Mouse (Mus musculus) limb, embryonic 12.5 days (tissue): ENCODE results near the gene Auts2. TPM values are rescaled to one million over a fixed set of nuclear protein-coding genes. Genes with fewer than 3 reads are reported as not detected.

ENCODE experiments used
- ATAC-seq: fragments of 200-750 bp; cut with Nextera tagmentation; 2 replicates; pipeline ENCODE4 v1.8.0; 2017; ENCODE audit warnings: low read depth, moderate TSS enrichment; ENCODE audit not compliant: insufficient number of reproducible peaks, insufficient read depth, low FRiP score, low TSS enrichment
- H3K27ac ChIP-seq: fragments of 300-500 bp; sonication (generic); 2 replicates; pipeline ENCODE4 v1.5.1; 2016; ENCODE audit warnings: mild to moderate bottlenecking, moderate library complexity
- H3K27me3 ChIP-seq: fragments of 300-500 bp; sonication (generic); 2 replicates; pipeline ENCODE4 v1.6.1; 2016; ENCODE audit warnings: mild to moderate bottlenecking, moderate library complexity
- H3K36me3 ChIP-seq: fragments of 300-500 bp; sonication (generic); 2 replicates; pipeline ENCODE4 v1.6.1; 2016; ENCODE audit warnings: mild to moderate bottlenecking, moderate library complexity
- H3K4me1 ChIP-seq: fragments of 300-500 bp; sonication (generic); replicated peaks from 2 replicates; pipeline ENCODE4 v1.6.1; 2016
- H3K4me2 ChIP-seq: fragments of 300-500 bp; sonication (generic); 2 replicates; pipeline ENCODE4 v1.6.1; 2016; ENCODE audit warnings: mild to moderate bottlenecking, moderate library complexity
- H3K4me3 ChIP-seq: fragments of 300-500 bp; sonication (generic); replicated peaks from 2 replicates; pipeline ENCODE4 v1.5.1; 2016; ENCODE audit warnings: mild to moderate bottlenecking
- H3K9ac ChIP-seq: fragments of 300-500 bp; sonication (generic); replicated peaks from 2 replicates; pipeline ENCODE4 v1.6.1; 2016; ENCODE audit warnings: mild to moderate bottlenecking, moderate library complexity
- H3K9me3 ChIP-seq: fragments of 300-500 bp; sonication (generic); 2 replicates; pipeline ENCODE4 v1.6.1; 2016; ENCODE audit warnings: mild to moderate bottlenecking, moderate library complexity
- WGBS: fragments of 180-500 bp; shearing (Covaris S2); methylation state at CpG from one replicate; pipeline ENCODE4 v1.1.7; 2016; 5-methylcytosine and 5-hydroxymethylcytosine counted together
- polyA plus RNA-seq: library from polyadenylated mRNA; unstranded; fragments of >200 nt; fragmentation: Nextera tagmentation; extraction: Ambion mirVana; gene quantifications from 2 replicates; pipeline ENCODE4 v1.2.1, GENCODE M21; 2016

The Auts2 gene
- polyA plus RNA-seq, 1 experiment from 2014 or later: 66.4 TPM

- Histone ChIP-seq H3K4me3 (no peak overlapping the region), H3K9me3 (no peaks in the 10 kb centered on the region), H3K4me1 (peaks cover 24% of the 10 kb centered on the region), H3K36me3 (no peaks in the 10 kb centered on the region), H3K27ac (no peak overlapping the region), H3K4me2 (no peak overlapping the region), H3K27me3 (no peaks in the 10 kb centered on the region), H3K9ac (no peak overlapping the region)
- ATAC-seq: no peak
- 74% methylated on average over 3 of the region's 3 CpGs for WGBS
These were observed 427.5 kb downstream of the Auts2 start for GRCm38 (mm10) chr5:132115631-132116030.

- no peaks in the 10 kb centered on the region for H3K27me3 ChIP-seq
- no peak overlapping the region for H3K4me2 ChIP-seq
- H3K4me3 ChIP-seq: no peak overlapping the region
- no peaks in the 10 kb centered on the region for H3K36me3 ChIP-seq
- H3K9ac ChIP-seq: no peak overlapping the region
- no peak overlapping the region for H3K27ac ChIP-seq
- H3K9me3 ChIP-seq: no peaks in the 10 kb centered on the region
- WGBS: 76% methylated on average over 8 of the region's 8 CpGs
- peaks cover 24% of the 10 kb centered on the region for H3K4me1 ChIP-seq
- ATAC-seq: no peak
These were observed 428.4 kb downstream of the Auts2 start for GRCm38 (mm10) chr5:132114561-132115301.

- 0 out of 2 replicates have a peak overlapping the region, but pooled peaks have one; percentile 20 for H3K27ac ChIP-seq
These were observed 429.7 kb downstream of the Auts2 start for GRCm38 (mm10) chr5:132113480-132113879.

GRCm38 (mm10) chr5:132112666-132113065 lies 430.5 kb downstream of the Auts2 start:
- 92% methylated on average over 7 of the region's 7 CpGs for WGBS
- no peaks in the 10 kb centered on the region for H3K27me3 ChIP-seq
- no peak overlapping the region for H3K4me2 ChIP-seq
- ATAC-seq: no peak; the same call in 1 of the 2 replicates
- H3K36me3 ChIP-seq: no peaks in the 10 kb centered on the region
- no peaks in the 10 kb centered on the region for H3K9me3 ChIP-seq
- no peak overlapping the region for H3K9ac ChIP-seq
- H3K4me1 ChIP-seq: peaks cover 24% of the 10 kb centered on the region
- H3K4me3 ChIP-seq: no peak overlapping the region
- H3K27ac ChIP-seq: no peak overlapping the region

More at GRCm38 (mm10) chr5:132113480-132113879, 429.7 kb downstream of the Auts2 start:
- no peaks in the 10 kb centered on the region for H3K27me3 ChIP-seq
- 57% methylated on average over 7 of the region's 7 CpGs for WGBS
- no peak overlapping the region for H3K4me2 ChIP-seq
- H3K9me3 ChIP-seq: no peaks in the 10 kb centered on the region
- H3K4me3 ChIP-seq: no peak overlapping the region
- H3K4me1 ChIP-seq: peaks cover 24% of the 10 kb centered on the region
- H3K9ac ChIP-seq: no peak overlapping the region
- no peaks in the 10 kb centered on the region for H3K36me3 ChIP-seq
- ATAC-seq: no peak

GRCm38 (mm10) chr5:132102426-132102825 lies 440.7 kb downstream of the Auts2 start:
- 89% methylated on average over 4 of the region's 4 CpGs for WGBS
- no peaks in the 10 kb centered on the region for H3K27me3 ChIP-seq
- H3K4me3 ChIP-seq: no peak overlapping the region
- no peaks in the 10 kb centered on the region for H3K9me3 ChIP-seq
- no peaks in the 10 kb centered on the region for H3K36me3 ChIP-seq
- H3K9ac ChIP-seq: no peak overlapping the region
- ATAC-seq: no peak
- H3K27ac ChIP-seq: no peak overlapping the region
- no peak overlapping the region for H3K4me2 ChIP-seq
- H3K4me1 ChIP-seq: peaks cover 10% of the 10 kb centered on the region

GRCm38 (mm10) chr5:132098461-132098860 lies 444.7 kb downstream of the Auts2 start:
- ATAC-seq: no peak
- H3K4me1 ChIP-seq: peaks cover 9% of the 10 kb centered on the region
- no peaks in the 10 kb centered on the region for H3K9me3 ChIP-seq
- no peak overlapping the region for H3K4me2 ChIP-seq
- no peaks in the 10 kb centered on the region for H3K36me3 ChIP-seq
- no peak overlapping the region for H3K9ac ChIP-seq
- H3K27ac ChIP-seq: no peak overlapping the region
- H3K4me3 ChIP-seq: no peak overlapping the region
- WGBS: 43% methylated on average over 3 of the region's 3 CpGs
- no peaks in the 10 kb centered on the region for H3K27me3 ChIP-seq

- no peak for ATAC-seq
- Histone ChIP-seq H3K36me3 (no peaks in the 10 kb centered on the region), H3K9ac (no peak overlapping the region), H3K4me2 (no peak overlapping the region), H3K4me1 (peaks cover 2% of the 10 kb centered on the region; the same call in 1 of the 2 replicates), H3K4me3 (no peak overlapping the region), H3K27me3 (no peaks in the 10 kb centered on the region; the same call in 1 of the 2 replicates), H3K9me3 (no peaks in the 10 kb centered on the region), H3K27ac (no peak overlapping the region)
- 74% methylated on average over 6 of the region's 6 CpGs for WGBS
These were observed 450.4 kb downstream of the Auts2 start for GRCm38 (mm10) chr5:132092721-132093120.

- no peaks in the 10 kb centered on the region; the same call in 1 of the 2 replicates for H3K4me1 ChIP-seq
- no peaks in the 10 kb centered on the region; the same call in 1 of the 2 replicates for H3K27me3 ChIP-seq
- no peak overlapping the region for H3K9ac ChIP-seq
- H3K4me3 ChIP-seq: no peak overlapping the region
- ATAC-seq: no peak
- no peaks in the 10 kb centered on the region for H3K36me3 ChIP-seq
- 0 out of 2 replicates have a peak, but pooled peaks cover 5% of the 10 kb centered on the region for H3K9me3 ChIP-seq
- 83% methylated on average over 10 of the region's 10 CpGs for WGBS
- H3K4me2 ChIP-seq: no peak overlapping the region
- H3K27ac ChIP-seq: no peak overlapping the region
These were observed 453.5 kb downstream of the Auts2 start for GRCm38 (mm10) chr5:132089496-132090250.

- H3K9me3 ChIP-seq: 0 out of 2 replicates have a peak, but pooled peaks cover 5% of the 10 kb centered on the region
- H3K27me3 ChIP-seq: no peaks in the 10 kb centered on the region; the same call in 1 of the 2 replicates
- peaks cover 9% of the 10 kb centered on the region for H3K4me1 ChIP-seq
- no peak overlapping the region for H3K27ac ChIP-seq
- WGBS: 87% methylated on average over 3 of the region's 3 CpGs
- no peak overlapping the region for H3K9ac ChIP-seq
- no peak for ATAC-seq
- no peak overlapping the region for H3K4me2 ChIP-seq
- no peak overlapping the region for H3K4me3 ChIP-seq
- no peaks in the 10 kb centered on the region for H3K36me3 ChIP-seq
These were observed 454.6 kb downstream of the Auts2 start for GRCm38 (mm10) chr5:132088585-132088984.

GRCm38 (mm10) chr5:132083753-132084326 lies 459.3 kb downstream of the Auts2 start:
- 8% methylated on average over 8 of the region's 8 CpGs for WGBS

GRCm38 (mm10) chr5:132075942-132076341 lies 467.2 kb downstream of the Auts2 start:
- H3K27ac ChIP-seq: no peak overlapping the region
- no peak overlapping the region for H3K4me3 ChIP-seq
- WGBS: 79% methylated on average over 2 of the region's 2 CpGs
- H3K4me1 ChIP-seq: peaks cover 50% of the 10 kb centered on the region
- H3K4me2 ChIP-seq: peak overlapping the region; percentile 46; the same call in 1 of the 2 replicates
- no peaks in the 10 kb centered on the region for H3K9me3 ChIP-seq
- H3K9ac ChIP-seq: no peak overlapping the region
- no peaks in the 10 kb centered on the region for H3K36me3 ChIP-seq
- ATAC-seq: no peak
- peaks cover 14% of the 10 kb centered on the region for H3K27me3 ChIP-seq

More at GRCm38 (mm10) chr5:132083753-132084326, 459.3 kb downstream of the Auts2 start:
- Histone ChIP-seq H3K4me2 (no peak overlapping the region), H3K4me3 (no peak overlapping the region), H3K36me3 (no peaks in the 10 kb centered on the region), H3K27ac (no peak overlapping the region), H3K9me3 (0 out of 2 replicates have a peak, but pooled peaks cover 5% of the 10 kb centered on the region), H3K9ac (no peak overlapping the region), H3K4me1 (peaks cover 17% of the 10 kb centered on the region), H3K27me3 (no peaks in the 10 kb centered on the region)
- ATAC-seq: 0 out of 2 replicates have a peak, but pooled peaks have one; percentile 59
